Mouse (Mus musculus): ENCODE measurements at regions not wholly inside any gene's neighbourhood (a gene's known extent, or its start where the extent isn't known, plus 50 kb on each side); places are given as distances from the start of the nearest gene placed in this dataset.

DNA sequence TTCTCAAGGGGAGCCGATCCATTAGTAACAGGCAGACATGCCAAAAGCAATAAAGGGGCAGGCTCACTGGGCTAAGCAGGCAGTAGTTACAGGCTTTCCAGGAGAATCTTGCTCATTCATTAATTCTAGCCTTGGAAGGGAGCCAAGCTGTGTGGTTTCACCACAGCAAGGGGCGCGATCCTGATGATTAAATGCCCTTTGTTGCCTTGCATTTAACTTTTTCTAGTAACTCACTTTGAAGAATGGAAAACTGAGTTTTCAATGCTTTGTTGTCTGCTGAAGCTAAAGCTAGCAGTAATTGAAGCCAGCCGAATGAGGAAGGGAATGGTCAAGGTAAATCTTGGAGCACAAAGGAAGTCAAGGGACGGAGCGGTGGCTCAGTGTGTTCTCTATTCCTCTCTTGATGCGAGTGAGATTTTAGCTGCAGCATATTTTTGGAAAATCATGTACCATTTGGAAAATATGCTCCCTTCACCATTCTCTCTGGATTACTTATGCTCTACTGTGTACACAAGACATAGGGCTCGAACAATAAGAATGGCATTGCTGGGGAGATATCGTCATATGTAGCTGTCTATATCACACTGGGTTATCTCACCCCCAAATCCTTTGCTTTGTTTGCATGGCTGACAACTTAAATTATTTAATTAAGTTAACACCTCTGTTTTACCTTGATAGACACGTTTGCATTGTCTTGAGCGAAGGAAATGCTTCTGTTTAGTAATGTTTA, 1399.4 kb downstream of the Slc22a22 start:
- whole genome bisulfite sequencing = 50% methylated on average over 11 of the region's 11 CpGs
- H3K4me3 ChIP-seq (ENCODE audit: low read depth, low read length) = no peak overlapping the region
- H3K4me1 ChIP-seq (replicated peaks; ENCODE audit: control insufficient read depth, insufficient read depth) = no peaks in the 10 kb centered on the region
- H3K4me2 ChIP-seq (replicated peaks; ENCODE audit: low read depth) = no peak overlapping the region
- no peaks in the 10 kb centered on the region for H3K36me3 ChIP-seq (ENCODE audit: control insufficient read depth, insufficient read depth, low read length)
- no peaks in the 10 kb centered on the region for H3K9me3 ChIP-seq (ENCODE audit: control insufficient read depth, low read length)
- no peaks in the 10 kb centered on the region for H3K27me3 ChIP-seq (ENCODE audit: control insufficient read depth, insufficient read depth, low read length)
- TF ChIP-seq EP300 (optimal IDR thresholded peaks at IDR 0.05) = no peak
- TF ChIP-seq CTCF (IDR thresholded peaks at IDR 0.05; ENCODE audit: low read depth) = no peak
- no peak overlapping the region for H3K27ac ChIP-seq (replicated peaks)
- ATAC-seq (ENCODE audit: low FRiP score, low TSS enrichment) (no peak), DNase-seq (ENCODE audit: low spot score) (no peak)
- no peak overlapping the region for H3K9ac ChIP-seq (ENCODE audit: low read length)

DNA sequence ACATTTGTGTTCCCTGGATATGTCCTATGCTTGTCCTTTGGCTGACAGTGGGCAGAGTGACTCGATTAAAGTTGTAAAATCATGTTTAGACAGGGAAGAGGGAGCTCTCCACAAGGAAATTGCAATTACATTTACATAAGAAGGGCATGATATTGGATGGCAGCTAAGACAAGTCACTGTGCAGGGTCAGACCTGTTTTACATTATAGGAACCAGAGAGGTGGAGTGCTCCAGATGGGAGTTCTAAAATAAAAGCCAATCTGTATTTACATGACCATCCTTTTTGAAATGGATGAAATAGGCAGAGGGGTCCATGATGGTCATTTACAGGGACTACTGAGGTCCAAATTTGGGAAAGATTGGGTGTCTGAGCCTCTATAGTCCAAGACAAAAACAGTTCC, 1400.3 kb downstream of the Slc22a22 start:
- Histone ChIP-seq H3K27me3 (ENCODE audit: control insufficient read depth, insufficient read depth, low read length) (no peaks in the 10 kb centered on the region), H3K4me2 (replicated peaks; ENCODE audit: low read depth) (no peak overlapping the region), H3K27ac (replicated peaks) (no peak overlapping the region), H3K4me1 (replicated peaks; ENCODE audit: control insufficient read depth, insufficient read depth) (no peaks in the 10 kb centered on the region), H3K4me3 (ENCODE audit: low read depth, low read length) (no peak overlapping the region), H3K9ac (ENCODE audit: low read length) (no peak overlapping the region), H3K9me3 (ENCODE audit: control insufficient read depth, low read length) (no peaks in the 10 kb centered on the region), H3K36me3 (ENCODE audit: control insufficient read depth, insufficient read depth, low read length) (no peaks in the 10 kb centered on the region)
- TF ChIP-seq CTCF (IDR thresholded peaks at IDR 0.05; ENCODE audit: low read depth) (no peak), EP300 (optimal IDR thresholded peaks at IDR 0.05) (no peak)
- ATAC-seq (ENCODE audit: low FRiP score, low TSS enrichment) = no peak
- WGBS = 40% methylated on average over 1 of the region's 1 CpGs
- no peak for DNase-seq (ENCODE audit: low spot score)

DNA sequence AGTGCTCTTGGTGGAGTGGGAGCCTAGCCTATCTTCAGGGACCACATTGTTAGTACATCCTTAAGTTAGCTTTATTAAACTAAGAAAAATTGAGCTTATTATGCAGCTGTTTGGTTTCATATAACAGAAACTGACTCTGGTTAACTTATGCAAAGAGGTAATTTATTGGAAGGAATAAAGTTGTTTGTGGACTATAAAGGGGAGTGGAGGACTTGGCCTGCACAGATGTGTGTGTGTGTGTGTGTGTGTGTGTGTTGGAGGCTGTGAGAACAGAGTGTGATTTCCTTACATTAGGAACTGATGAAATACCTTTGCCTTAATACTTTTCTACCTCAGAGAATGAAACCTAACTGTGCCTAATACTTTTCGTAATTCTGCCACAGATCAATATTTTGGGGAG, 1400.7 kb downstream of the Slc22a22 start:
- TF ChIP-seq CTCF (IDR thresholded peaks at IDR 0.05; ENCODE audit: low read depth) = no peak
- no peak for TF ChIP-seq EP300 (optimal IDR thresholded peaks at IDR 0.05)
- no peaks in the 10 kb centered on the region for H3K9me3 ChIP-seq (ENCODE audit: control insufficient read depth, low read length)
- no peaks in the 10 kb centered on the region for H3K4me1 ChIP-seq (replicated peaks; ENCODE audit: control insufficient read depth, insufficient read depth)
- no peak overlapping the region for H3K4me2 ChIP-seq (replicated peaks; ENCODE audit: low read depth)
- no peak overlapping the region for H3K27ac ChIP-seq (replicated peaks)
- no peak overlapping the region for H3K4me3 ChIP-seq (ENCODE audit: low read depth, low read length)
- no peaks in the 10 kb centered on the region for H3K27me3 ChIP-seq (ENCODE audit: control insufficient read depth, insufficient read depth, low read length)
- 94% methylated on average over 1 of the region's 1 CpGs for WGBS
- ATAC-seq (ENCODE audit: low FRiP score, low TSS enrichment) (no peak), DNase-seq (ENCODE audit: low spot score) (no peak)
- H3K9ac ChIP-seq (ENCODE audit: low read length) = no peak overlapping the region
- no peaks in the 10 kb centered on the region for H3K36me3 ChIP-seq (ENCODE audit: control insufficient read depth, insufficient read depth, low read length)

DNA sequence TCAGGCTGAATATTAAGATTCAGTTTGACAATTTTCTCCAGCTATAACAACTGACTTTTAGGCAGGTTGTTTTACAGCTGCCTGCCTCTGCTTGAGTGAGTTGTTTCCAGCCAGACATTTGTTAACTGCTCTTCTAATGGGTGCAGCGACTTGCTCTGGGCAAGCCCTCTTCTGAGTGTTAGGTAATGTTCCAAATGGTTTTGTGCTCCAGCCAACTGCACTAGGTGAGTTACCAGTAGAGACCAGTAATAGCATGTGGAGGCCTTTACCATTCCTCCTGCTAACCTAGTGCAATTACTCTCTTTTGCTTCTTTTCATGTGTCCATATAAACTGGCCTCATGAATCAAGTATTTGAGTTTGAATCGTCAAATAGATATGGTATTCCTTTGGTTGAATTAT, 1407.9 kb downstream of the Slc22a22 start:
- 58% methylated on average over 2 of the region's 2 CpGs for WGBS

DNA sequence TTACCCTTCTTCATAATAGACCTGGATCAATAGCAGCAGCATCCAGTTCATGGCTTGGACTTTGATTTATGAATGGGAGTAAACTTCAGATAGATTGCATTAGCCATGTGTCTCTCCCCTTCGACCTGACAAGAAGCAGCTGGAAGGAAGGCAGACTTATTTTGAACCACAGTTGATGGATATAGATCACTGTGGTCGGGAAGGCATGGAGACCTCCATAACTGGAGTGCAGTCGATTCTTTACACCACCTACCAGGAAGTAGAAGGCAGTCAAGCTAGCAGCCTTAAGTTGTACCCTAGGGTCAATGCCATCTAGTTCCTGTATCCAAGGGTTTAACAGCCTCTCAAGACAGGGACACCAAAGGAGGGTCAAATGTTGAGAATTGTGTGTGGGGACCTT, 1410.2 kb downstream of the Slc22a22 start:
- Histone ChIP-seq H3K4me2 (replicated peaks; ENCODE audit: low read depth) (no peak overlapping the region), H3K27me3 (ENCODE audit: control insufficient read depth, insufficient read depth, low read length) (no peaks in the 10 kb centered on the region), H3K4me1 (replicated peaks; ENCODE audit: control insufficient read depth, insufficient read depth) (no peaks in the 10 kb centered on the region), H3K4me3 (ENCODE audit: low read depth, low read length) (no peak overlapping the region), H3K27ac (replicated peaks) (no peak overlapping the region), H3K9ac (ENCODE audit: low read length) (no peak overlapping the region), H3K9me3 (ENCODE audit: control insufficient read depth, low read length) (no peaks in the 10 kb centered on the region), H3K36me3 (ENCODE audit: control insufficient read depth, insufficient read depth, low read length) (no peaks in the 10 kb centered on the region)
- no peak for DNase-seq (ENCODE audit: low spot score)
- no peak for TF ChIP-seq CTCF (IDR thresholded peaks at IDR 0.05; ENCODE audit: low read depth)
- no peak for ATAC-seq (ENCODE audit: low FRiP score, low TSS enrichment)
- 35% methylated on average over 3 of the region's 3 CpGs for WGBS

More for the DNA sequence above, 1407.9 kb downstream of the Slc22a22 start:
- H3K9me3 ChIP-seq (ENCODE audit: control insufficient read depth, low read length) = no peaks in the 10 kb centered on the region
- no peaks in the 10 kb centered on the region for H3K4me1 ChIP-seq (replicated peaks; ENCODE audit: control insufficient read depth, insufficient read depth)
- no peak overlapping the region for H3K4me3 ChIP-seq (ENCODE audit: low read depth, low read length)
- no peaks in the 10 kb centered on the region for H3K27me3 ChIP-seq (ENCODE audit: control insufficient read depth, insufficient read depth, low read length)
- TF ChIP-seq EP300 (optimal IDR thresholded peaks at IDR 0.05) (no peak), CTCF (IDR thresholded peaks at IDR 0.05; ENCODE audit: low read depth) (no peak)
- no peak for DNase-seq (ENCODE audit: low spot score)
- ATAC-seq (ENCODE audit: low FRiP score, low TSS enrichment) = no peak
- no peaks in the 10 kb centered on the region for H3K36me3 ChIP-seq (ENCODE audit: control insufficient read depth, insufficient read depth, low read length)
- H3K9ac ChIP-seq (ENCODE audit: low read length) = no peak overlapping the region
- no peak overlapping the region for H3K27ac ChIP-seq (replicated peaks)
- H3K4me2 ChIP-seq (replicated peaks; ENCODE audit: low read depth) = no peak overlapping the region

DNA sequence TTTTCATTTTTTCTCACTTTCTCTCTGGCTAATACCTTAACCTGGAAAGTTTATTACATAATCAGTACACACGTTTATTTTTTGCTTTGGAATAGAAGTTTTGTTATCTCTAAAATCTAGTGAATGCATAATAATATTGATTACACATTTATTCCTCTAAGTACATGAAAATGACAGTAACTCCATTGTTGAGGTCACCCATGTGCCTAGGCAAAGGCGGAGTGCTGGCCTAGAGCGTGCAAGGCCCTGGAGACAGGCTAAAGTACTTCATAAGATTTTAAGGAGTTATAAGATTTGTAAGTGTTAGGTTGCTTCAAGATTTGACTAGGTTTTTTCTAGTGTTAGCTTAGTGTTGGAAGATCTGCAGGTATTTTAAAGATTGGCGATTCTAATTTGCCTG, 1410.9 kb downstream of the Slc22a22 start:
- 71% methylated on average over 4 of the region's 4 CpGs for WGBS
- H3K27me3 ChIP-seq (ENCODE audit: control insufficient read depth, insufficient read depth, low read length) = no peaks in the 10 kb centered on the region
- H3K27ac ChIP-seq (replicated peaks) = no peak overlapping the region
- no peak for TF ChIP-seq CTCF (IDR thresholded peaks at IDR 0.05; ENCODE audit: low read depth)
- TF ChIP-seq EP300 (optimal IDR thresholded peaks at IDR 0.05) = no peak
- no peak for DNase-seq (ENCODE audit: low spot score)
- no peaks in the 10 kb centered on the region for H3K9me3 ChIP-seq (ENCODE audit: control insufficient read depth, low read length)
- no peaks in the 10 kb centered on the region for H3K36me3 ChIP-seq (ENCODE audit: control insufficient read depth, insufficient read depth, low read length)
- H3K4me1 ChIP-seq (replicated peaks; ENCODE audit: control insufficient read depth, insufficient read depth) = no peaks in the 10 kb centered on the region
- no peak overlapping the region for H3K4me2 ChIP-seq (replicated peaks; ENCODE audit: low read depth)
- no peak for ATAC-seq (ENCODE audit: low FRiP score, low TSS enrichment)
- H3K4me3 ChIP-seq (ENCODE audit: low read depth, low read length) = no peak overlapping the region
- no peak overlapping the region for H3K9ac ChIP-seq (ENCODE audit: low read length)

All from stomach, postnatal 0 days (tissue).